Mouse (Mus musculus) cortical plate, adult 2 months (tissue): Measurements from ENCODE around the gene Esam.

ENCODE experiments used
- CTCF ChIP-seq: fragments of 200-500 bp; IDR thresholded peaks from 2 replicates; pipeline ENCODE4 v1.5.1; 2011; ENCODE audit warnings: mild to moderate bottlenecking, control low read depth, low read length; ENCODE audit not compliant: insufficient read depth; ENCODE audit errors: extremely low read depth
- POLR2A ChIP-seq: fragments of 200-500 bp; IDR thresholded peaks from 2 replicates; pipeline ENCODE4 v1.6.1; 2011; ENCODE audit warnings: mild to moderate bottlenecking, low read length, control low read depth; ENCODE audit not compliant: insufficient read depth; ENCODE audit errors: extremely low read depth

- TF ChIP-seq POLR2A (no peak), CTCF (no peak)
Measured at GRCm38 (mm10) chr9:37576436-37576930, 48.6 kb downstream of the Esam start.
